Mouse (Mus musculus) left cerebral cortex, adult 9 months (tissue): ENCODE measurements around the gene 3110082J24Rik.
A peak's percentile ranks its signal among the peaks of the same experiment; 100 is the strongest.

Experiments used
- DNase-seq, 2 experiments: peaks; one replicate each; pipeline ENCODE4 v3.0.0; 2022; ENCODE audit warnings: low spot score in 2 of 2

3110082J24Rik gene

GRCm38 (mm10) chr5:30118018-30118417 lies 12.1 kb upstream of the 3110082J24Rik start:
- no peak for DNase-seq

GRCm38 (mm10) chr5:30115718-30116117 lies 9.8 kb upstream of the 3110082J24Rik start:
- no peak for DNase-seq

- DNase-seq = no peak
Measured at GRCm38 (mm10) chr5:30114761-30115140, 8.9 kb upstream of the 3110082J24Rik start.

GRCm38 (mm10) chr5:30113881-30114760 lies 8.2 kb upstream of the 3110082J24Rik start:
- peak in 1 of 2 experiments; percentile 39 for DNase-seq

- DNase-seq = no peak
Measured at GRCm38 (mm10) chr5:30112533-30113068, 6.7 kb upstream of the 3110082J24Rik start.

- DNase-seq = no peak
Measured at GRCm38 (mm10) chr5:30111771-30112170, 5.9 kb upstream of the 3110082J24Rik start.

GRCm38 (mm10) chr5:30111126-30111525 lies 5.2 kb upstream of the 3110082J24Rik start:
- peak in 1 of 2 experiments; percentile 24 for DNase-seq

- no peak for DNase-seq
Measured at GRCm38 (mm10) chr5:30110371-30111060, 4.6 kb upstream of the 3110082J24Rik start.

GRCm38 (mm10) chr5:30109899-30110298 lies 4.0 kb upstream of the 3110082J24Rik start:
- DNase-seq = no peak

- no peak for DNase-seq
Measured at GRCm38 (mm10) chr5:30108233-30108632, 2.3 kb upstream of the 3110082J24Rik start.

GRCm38 (mm10) chr5:30107611-30108041 lies 1.7 kb upstream of the 3110082J24Rik start:
- DNase-seq = no peak

GRCm38 (mm10) chr5:30107186-30107585 lies 1.3 kb upstream of the 3110082J24Rik start:
- DNase-seq = no peak

- no peak for DNase-seq
Measured at GRCm38 (mm10) chr5:30106756-30107155, 870 bp upstream of the 3110082J24Rik start.

GRCm38 (mm10) chr5:30104841-30105667 lies 832 bp downstream of the 3110082J24Rik start, which contains the start of gene Garem2:
Garem2 (plus strand) TSS chr5:30105161.
- no peak for DNase-seq

GRCm38 (mm10) chr5:30104339-30104738 lies 1.5 kb downstream of the 3110082J24Rik start:
- peak in 1 of 2 experiments; percentile 40 for DNase-seq

GRCm38 (mm10) chr5:30103340-30103739 lies 2.5 kb downstream of the 3110082J24Rik start:
- DNase-seq = no peak

GRCm38 (mm10) chr5:30098260-30098659 lies 7.6 kb downstream of the 3110082J24Rik start:
- no peak for DNase-seq

GRCm38 (mm10) chr5:30095731-30096130 lies 10.2 kb downstream of the 3110082J24Rik start:
- DNase-seq = no peak

GRCm38 (mm10) chr5:30094399-30094798 lies 11.5 kb downstream of the 3110082J24Rik start:
- DNase-seq = no peak

GRCm38 (mm10) chr5:30092701-30093100 lies 13.2 kb downstream of the 3110082J24Rik start:
- DNase-seq = no peak
